Mouse (Mus musculus): ENCODE results near the gene Cox5a.

- TF ChIP-seq CTCF (IDR thresholded peaks at IDR 0.05; ENCODE audit: low read depth) (no peak), EP300 (IDR thresholded peaks at IDR 0.05; ENCODE audit: low read depth) (no peak)
Measured at GRCm38 (mm10) chr9:57554753-57555152, 33.7 kb downstream of the Cox5a start.
